Mouse (Mus musculus): Measurements from ENCODE around the gene Thrb.

- no peak for TF ChIP-seq GATA1 (IDR thresholded peaks at IDR 0.05; ENCODE audit: borderline replicate concordance, low read length)
- TF ChIP-seq FLI1 (IDR thresholded peaks at IDR 0.05; ENCODE audit: low read length), result no peak
Measured at GRCm38 (mm10) chr14:17967117-17967726, 307.2 kb downstream of the Thrb start.
